Mouse (Mus musculus) left cerebral cortex, postnatal 36 days (tissue): ENCODE measurements around the gene Hnrnpr. TPM values are rescaled to one million over a fixed set of nuclear protein-coding genes. Genes with fewer than 3 reads are reported as not detected.
A peak's percentile ranks its signal among the peaks of the same experiment; 100 is the strongest.

ENCODE experiments used
- DNase-seq, 2 experiments: peaks; one replicate each; pipeline ENCODE4 v3.0.0; 2021 to 2022; ENCODE audit warnings: low spot score in 2 of 2, mixed read lengths in 1 of 2
- intact Hi-C: fragments of 180-260 bp; cut with DNase I; formaldehyde crosslinking; loops from one replicate; pipeline ENCODE4 v1.15.1; 2025
- total RNA-seq, 2 experiments: library from RNA; stranded (reverse); gene quantifications; 2 replicates each; pipeline ENCODE4 v1.2.3; 2021

Hnrnpr gene
- total RNA-seq = 10 to 100 TPM; 80.1 to 83.0 TPM

DNA sequence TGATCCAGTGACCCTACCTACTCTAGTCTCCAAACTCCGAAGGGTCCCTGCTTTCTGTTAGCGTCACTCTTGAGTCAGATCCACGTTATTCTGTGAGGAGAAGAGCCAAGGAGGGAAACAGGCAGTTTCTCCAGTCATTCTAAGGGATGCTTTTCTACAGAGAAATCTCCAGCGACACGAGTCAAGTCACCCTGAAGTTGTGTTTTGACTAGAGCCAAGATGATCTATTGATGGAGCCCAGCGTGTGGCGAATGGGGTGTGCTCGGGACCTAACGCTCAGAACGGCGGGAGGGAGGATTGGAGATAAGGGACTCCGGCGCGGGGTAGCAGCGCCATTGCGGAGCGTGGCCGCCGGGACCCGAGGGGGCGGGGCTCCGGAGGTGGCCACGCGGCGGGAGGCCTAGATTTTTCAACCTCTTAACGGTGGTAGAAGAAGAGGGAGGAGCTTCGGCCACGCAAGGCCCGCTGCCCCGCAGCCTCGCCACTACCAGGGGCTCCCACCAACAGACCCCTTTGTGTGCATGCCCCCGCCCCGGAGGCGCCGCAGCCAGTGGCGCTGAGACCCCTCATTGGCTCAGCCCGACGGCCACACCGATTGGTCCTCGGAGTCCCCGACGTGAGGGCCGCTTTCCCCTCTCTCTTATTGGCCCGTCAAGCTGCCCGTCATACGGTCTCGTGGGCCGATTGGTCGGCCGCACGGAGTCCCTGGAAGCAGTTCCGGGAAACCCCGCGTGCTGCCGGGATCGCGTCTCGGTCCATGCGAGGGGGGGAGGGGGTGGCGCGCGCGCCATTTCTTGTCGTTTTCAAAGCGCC lies at the start of gene Hnrnpr:
Hnrnpr (plus strand) TSS at position 714 of the 813 bp plus-strand sequence.
- intact Hi-C loops = loop anchor here (1.0 kb wide), 1 partner anchor 25 kb away; no protein-coding TSS in a partner anchor
- peak; percentile 98 to 99 for DNase-seq

DNA sequence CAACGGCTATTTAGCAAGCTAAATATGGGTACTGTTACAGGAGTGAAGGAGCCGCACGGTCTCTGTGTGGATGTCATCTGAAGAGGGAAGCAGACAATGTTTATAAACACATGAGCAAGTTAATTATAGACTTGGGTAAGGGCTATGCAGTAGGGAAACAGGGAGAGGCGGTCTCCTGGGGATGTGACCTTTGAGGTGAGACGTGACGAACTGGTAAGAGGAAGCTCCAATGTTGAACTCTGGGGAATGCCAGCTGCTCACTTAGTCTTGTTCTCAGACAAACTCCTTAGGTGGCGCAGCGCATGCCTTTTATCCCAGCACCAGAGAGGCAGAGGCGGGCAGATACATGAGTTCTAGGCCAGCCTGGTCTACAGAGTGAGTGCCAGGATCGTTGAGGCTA lies 48.8 kb upstream of the Hnrnpr start:
- DNase-seq = no peak
- intact Hi-C loops = loop anchor here (5.0 to 10.0 kb wide), 2 partner anchors 60 to 363 kb away; partner anchors contain the start of gene Lactbl1

DNA sequence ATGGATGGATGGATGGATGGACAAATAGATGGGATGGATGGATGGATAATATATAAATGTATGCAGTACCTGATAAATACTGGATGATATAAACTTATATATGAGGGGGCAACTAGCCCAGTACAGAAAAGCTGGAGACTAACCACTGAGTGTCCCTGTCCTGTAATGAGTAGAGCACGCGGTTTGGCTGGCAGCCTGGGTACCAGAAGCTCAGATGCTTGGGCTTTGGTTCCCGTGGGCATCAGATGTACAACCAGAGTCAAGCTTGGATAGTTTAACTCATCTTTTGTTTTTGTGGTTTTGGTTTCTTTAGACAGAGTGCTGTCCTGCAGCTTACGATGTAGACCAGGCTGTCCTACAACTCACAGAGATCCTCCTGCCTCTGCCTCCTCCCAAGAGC lies 47.2 kb upstream of the Hnrnpr start:
- intact Hi-C loops = loop anchor here (5.0 to 10.0 kb wide), 2 partner anchors 59 to 361 kb away; partner anchors contain the start of gene Lactbl1
- DNase-seq = no peak

DNA sequence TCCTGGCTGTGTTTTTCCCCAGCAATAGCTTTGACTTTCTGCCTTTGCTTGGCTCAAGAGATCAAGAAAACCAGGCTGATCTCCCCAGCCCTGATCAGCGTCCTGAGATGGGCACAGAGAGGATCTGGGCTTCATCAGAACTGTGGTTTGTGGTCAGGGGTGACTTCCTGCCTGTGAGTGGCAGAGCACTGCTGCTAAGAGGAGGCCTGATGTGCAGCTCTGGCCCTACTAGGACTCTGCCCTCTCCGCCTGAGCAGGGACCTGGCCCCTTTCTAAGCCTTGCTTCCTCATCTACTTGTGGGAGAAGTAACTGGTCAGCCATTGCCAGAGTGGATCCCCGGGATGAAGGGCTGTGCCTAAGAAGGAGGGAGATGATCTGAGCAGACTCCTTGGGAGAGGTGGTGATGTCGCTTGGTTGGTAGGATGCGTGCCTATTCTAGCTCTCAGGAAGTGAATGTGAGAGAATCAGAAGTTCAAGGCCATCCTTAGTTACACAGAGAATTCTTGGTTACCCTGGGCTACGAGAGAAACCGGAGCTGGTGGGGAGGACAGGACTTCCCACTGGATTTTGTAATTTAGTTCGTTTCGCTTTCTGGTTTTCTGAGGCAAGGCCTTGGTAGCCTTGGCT lies 43.9 kb upstream of the Hnrnpr start:
- intact Hi-C loops = loop anchor here (10.0 kb wide), 1 partner anchor 358 kb away; the partner anchor contains the start of gene Lactbl1
- DNase-seq = no peak

DNA sequence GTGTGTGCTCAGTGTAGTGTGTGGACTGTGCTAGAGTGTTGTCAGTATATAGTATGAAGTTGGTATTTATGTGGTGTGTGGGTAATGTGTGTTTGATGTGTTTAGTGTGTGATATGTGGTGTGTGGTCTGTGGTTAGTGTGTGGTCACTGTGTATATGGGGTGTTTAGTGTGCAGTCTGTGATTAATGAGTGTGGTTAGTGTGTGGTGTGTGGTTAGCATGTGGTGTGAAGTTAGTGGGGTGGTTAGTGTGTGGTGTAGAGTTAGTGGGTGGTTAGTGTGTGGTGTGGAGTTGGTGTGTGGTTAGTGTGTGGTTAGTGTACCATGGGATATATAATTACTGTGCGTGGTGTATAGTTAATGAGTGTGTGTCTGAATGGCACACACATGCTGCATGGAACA lies 41.8 kb upstream of the Hnrnpr start:
- no peak for DNase-seq
- intact Hi-C loops = loop anchor here (10.0 kb wide), 1 partner anchor 356 kb away; the partner anchor contains the start of gene Lactbl1

GRCm38 (mm10) chr4:136270648-136271047 lies 40.1 kb upstream of the Hnrnpr start:
- intact Hi-C loops = no loop called here
- DNase-seq = no peak

DNA sequence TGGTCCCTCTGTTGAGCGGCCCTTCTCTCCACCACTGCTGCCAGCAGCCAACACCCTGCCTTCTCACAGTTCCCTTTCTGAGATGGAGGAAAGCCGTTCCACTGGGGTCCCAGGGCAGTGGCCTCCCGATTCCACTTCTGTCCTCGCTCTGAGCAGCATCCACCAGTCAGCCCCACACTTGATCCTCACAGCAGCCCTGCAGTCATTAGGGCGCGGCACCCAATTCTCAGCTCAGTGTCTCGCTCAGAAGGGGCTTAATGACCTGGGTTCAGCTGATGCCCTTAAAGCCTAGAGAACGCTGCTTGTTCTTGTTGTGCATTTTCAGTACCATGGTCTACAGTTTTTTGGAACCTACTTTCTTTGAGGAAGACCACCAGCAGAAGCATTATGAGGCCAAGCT lies 29.6 kb upstream of the Hnrnpr start:
- intact Hi-C loops = no loop called here
- DNase-seq = no peak

- peak; percentile 46 to 73 for DNase-seq
- intact Hi-C loops = no loop called here
These were observed 29.1 kb upstream of the Hnrnpr start for GRCm38 (mm10) chr4:136281611-136282010.

GRCm38 (mm10) chr4:136282621-136283480 lies 27.9 kb upstream of the Hnrnpr start:
- intact Hi-C loops = no loop called here
- no peak for DNase-seq

- DNase-seq = no peak
- intact Hi-C loops = no loop called here
These were observed 27.0 kb upstream of the Hnrnpr start for GRCm38 (mm10) chr4:136283783-136284182.

GRCm38 (mm10) chr4:136284455-136284854 lies 26.3 kb upstream of the Hnrnpr start, which contains the start of gene Zfp46:
Gene Zfp46 (plus strand): TSS chr4:136284683.
- intact Hi-C loops = no loop called here
- peak; percentile 76 to 80 for DNase-seq

- peak in 1 of 2 experiments; percentile 27 for DNase-seq
- intact Hi-C loops = loop anchor here (1.0 kb wide), 1 partner anchor 25 kb away; the partner anchor contains the start of gene Hnrnpr
These were observed 25.9 kb upstream of the Hnrnpr start for GRCm38 (mm10) chr4:136284891-136285290.

DNA sequence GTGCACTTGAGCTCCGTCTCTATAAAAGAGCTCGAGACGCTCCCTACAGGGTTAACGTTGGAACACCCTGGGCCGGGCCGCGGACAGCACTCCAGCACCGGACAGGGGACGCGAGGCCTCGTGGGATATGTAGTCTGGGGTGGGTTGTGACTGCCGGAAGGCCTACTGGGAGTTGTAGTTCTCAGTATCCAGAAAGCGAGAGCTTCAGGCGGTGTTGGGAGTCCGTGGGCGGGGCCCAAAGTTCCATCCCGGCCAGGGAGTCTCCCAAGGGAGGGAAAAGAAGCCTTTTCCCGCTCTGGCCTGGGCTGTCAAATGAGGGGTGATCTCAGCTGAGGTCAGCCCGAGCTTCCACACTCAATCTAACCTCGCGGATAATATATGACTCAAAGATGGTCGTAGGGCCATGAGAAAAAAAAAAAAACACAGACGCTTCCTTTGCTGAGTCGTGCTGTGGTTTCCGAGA lies 25.4 kb upstream of the Hnrnpr start:
- intact Hi-C loops = loop anchor here (1.0 kb wide), 1 partner anchor 25 kb away; the partner anchor contains the start of gene Hnrnpr
- DNase-seq = peak; percentile 92 to 94

DNA sequence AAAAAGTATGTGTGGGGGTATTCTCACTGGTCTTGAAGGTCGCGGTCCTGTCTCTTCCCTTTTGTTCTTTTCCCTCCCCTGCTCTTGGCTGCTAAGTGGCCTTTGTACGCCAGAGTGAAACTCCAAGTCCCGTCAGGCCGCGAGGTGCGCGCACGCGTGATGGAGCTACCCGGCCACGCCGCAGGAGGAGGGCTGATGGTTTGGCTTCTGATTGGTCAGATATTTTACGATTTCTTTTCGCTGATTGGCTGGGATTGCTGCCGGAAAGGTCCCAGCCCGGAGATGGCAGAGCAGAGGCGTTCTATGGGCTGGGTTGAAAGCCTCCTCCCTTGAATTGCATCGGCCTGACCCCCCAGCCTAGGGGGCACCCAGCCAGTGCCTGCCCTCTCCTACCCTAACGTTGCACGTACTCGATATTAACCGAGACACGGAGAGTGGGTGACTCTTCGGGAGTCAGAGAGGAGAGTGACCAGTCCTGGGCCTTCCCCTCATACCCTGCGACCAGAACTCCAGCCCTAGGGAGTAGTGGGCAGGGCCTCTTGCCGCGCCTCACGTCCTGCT lies 24.9 kb upstream of the Hnrnpr start:
- peak; percentile 94 to 96 for DNase-seq
- intact Hi-C loops = loop anchor here (1.0 kb wide), 1 partner anchor 24 kb away; the partner anchor contains the start of gene Hnrnpr

DNA sequence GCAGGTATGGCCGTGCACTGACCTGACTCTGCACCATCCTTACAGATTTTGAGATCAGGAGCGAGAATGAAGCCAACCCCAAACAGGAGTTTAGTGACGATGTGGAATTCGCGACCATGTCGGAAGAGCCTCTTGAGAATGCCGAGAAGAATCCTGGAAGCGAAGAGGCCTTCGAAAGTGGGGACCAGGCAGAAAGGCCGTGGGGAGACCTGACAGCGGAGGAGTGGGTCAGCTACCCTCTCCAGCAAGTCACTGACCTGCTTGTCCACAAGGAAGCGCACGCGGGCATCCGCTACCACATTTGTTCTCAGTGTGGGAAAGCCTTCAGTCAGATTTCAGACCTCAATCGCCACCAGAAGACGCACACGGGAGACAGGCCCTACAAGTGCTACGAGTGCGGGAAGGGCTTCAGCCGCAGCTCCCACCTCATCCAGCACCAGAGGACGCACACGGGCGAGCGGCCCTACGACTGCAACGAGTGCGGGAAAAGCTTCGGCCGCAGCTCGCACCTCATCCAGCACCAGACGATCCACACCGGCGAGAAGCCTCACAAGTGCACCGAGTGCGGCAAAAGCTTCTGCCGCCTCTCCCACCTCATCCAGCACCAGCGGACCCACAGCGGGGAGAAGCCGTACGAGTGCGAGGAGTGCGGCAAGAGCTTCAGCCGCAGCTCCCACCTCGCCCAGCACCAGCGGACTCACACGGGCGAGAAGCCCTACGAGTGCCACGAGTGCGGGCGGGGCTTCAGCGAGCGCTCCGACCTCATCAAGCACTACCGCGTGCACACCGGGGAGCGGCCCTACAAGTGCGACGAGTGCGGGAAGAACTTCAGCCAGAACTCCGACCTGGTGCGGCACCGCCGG lies 20.6 kb upstream of the Hnrnpr start:
- intact Hi-C loops = no loop called here
- no peak for DNase-seq

DNA sequence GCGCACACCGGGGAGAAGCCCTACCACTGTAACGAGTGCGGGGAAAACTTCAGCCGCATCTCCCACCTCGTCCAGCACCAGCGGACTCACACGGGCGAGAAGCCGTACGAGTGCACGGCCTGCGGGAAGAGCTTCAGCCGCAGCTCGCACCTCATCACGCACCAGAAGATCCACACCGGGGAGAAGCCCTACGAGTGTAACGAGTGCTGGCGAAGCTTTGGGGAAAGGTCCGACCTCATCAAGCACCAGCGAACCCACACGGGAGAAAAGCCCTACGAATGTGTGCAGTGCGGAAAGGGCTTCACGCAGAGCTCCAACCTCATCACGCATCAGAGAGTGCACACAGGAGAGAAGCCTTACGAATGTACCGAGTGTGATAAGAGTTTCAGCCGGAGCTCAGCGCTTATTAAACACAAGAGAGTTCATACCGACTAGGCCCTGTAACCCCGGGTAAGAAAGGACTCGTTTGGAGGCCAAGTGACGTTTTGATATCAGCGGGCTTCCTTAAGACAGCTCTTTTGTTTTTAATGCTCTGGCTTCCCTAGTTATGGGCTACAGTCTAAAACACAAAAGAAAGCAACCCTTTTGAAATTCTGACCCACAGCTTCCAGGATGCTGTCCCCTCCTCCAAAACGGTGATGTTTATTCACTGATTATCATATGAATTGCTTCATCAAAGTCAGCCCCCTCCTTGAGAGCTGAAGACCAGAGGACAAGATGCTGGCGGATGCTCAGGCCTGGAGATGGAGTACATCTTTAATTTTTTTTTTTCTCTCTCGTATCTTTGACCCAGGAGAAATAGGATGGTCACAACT lies 19.8 kb upstream of the Hnrnpr start:
- intact Hi-C loops = no loop called here
- no peak for DNase-seq

- intact Hi-C loops = no loop called here
- no peak for DNase-seq
These were observed 19.1 kb upstream of the Hnrnpr start for GRCm38 (mm10) chr4:136291692-136292091.
